Mouse (Mus musculus) embryo, embryonic 11.5 days (tissue): ENCODE measurements around the gene A030014E15Rik.
"Not testable (repeated sequence)": the region's sequence is repeated elsewhere in the genome, so short reads cannot be mapped to it uniquely, and the experiment has no call there.

ENCODE experiments used
- DNase-seq: peaks from one replicate; pipeline ENCODE4 v3.0.0-alpha.2; 2012; ENCODE audit warnings: low read depth, low spot score

A030014E15Rik gene

GRCm38 (mm10) chr1:82924650-82925049 is at the start of gene A030014E15Rik:
Gene A030014E15Rik (plus strand): TSS chr1:82924917.
- DNase-seq = no peak

GRCm38 (mm10) chr1:82879172-82879571 is 45.5 kb upstream of the A030014E15Rik start:
- no peak for DNase-seq

GRCm38 (mm10) chr1:82880196-82880595 is 44.5 kb upstream of the A030014E15Rik start:
- no peak for DNase-seq

- no peak for DNase-seq
Measured at GRCm38 (mm10) chr1:82893269-82893668, 31.4 kb upstream of the A030014E15Rik start.

- no peak for DNase-seq
Measured at GRCm38 (mm10) chr1:82900567-82900966, 24.1 kb upstream of the A030014E15Rik start.

GRCm38 (mm10) chr1:82901201-82901600 is 23.5 kb upstream of the A030014E15Rik start:
- no peak for DNase-seq

GRCm38 (mm10) chr1:82905886-82906285 is 18.8 kb upstream of the A030014E15Rik start:
- no peak for DNase-seq

GRCm38 (mm10) chr1:82913025-82913424 is 11.7 kb upstream of the A030014E15Rik start, which contains the start of gene A030005L19Rik:
Gene A030005L19Rik (plus strand): TSS chr1:82913325.
- DNase-seq = no peak

- DNase-seq = not testable (repeated sequence)
Measured at GRCm38 (mm10) chr1:82913434-82913833, 11.3 kb upstream of the A030014E15Rik start.

- not testable (repeated sequence) for DNase-seq
Measured at GRCm38 (mm10) chr1:82930558-82930957, 5.8 kb downstream of the A030014E15Rik start.

- not testable (repeated sequence) for DNase-seq
Measured at GRCm38 (mm10) chr1:82931326-82931725, 6.6 kb downstream of the A030014E15Rik start, which contains the start of gene Gm6217. Gene Gm6217 (minus strand): TSS chr1:82931399.

- no peak for DNase-seq
Measured at GRCm38 (mm10) chr1:82938666-82939065, 13.9 kb downstream of the A030014E15Rik start.

GRCm38 (mm10) chr1:82942505-82942904 is 17.8 kb downstream of the A030014E15Rik start:
- DNase-seq = not testable (repeated sequence)

- DNase-seq = not testable (repeated sequence)
Measured at GRCm38 (mm10) chr1:82943295-82943694, 18.6 kb downstream of the A030014E15Rik start, which contains the start of gene A030003K21Rik. Gene A030003K21Rik (minus strand): TSS chr1:82943388.

- DNase-seq = not testable (repeated sequence)
Measured at GRCm38 (mm10) chr1:82946029-82946428, 21.3 kb downstream of the A030014E15Rik start.

- no peak for DNase-seq
Measured at GRCm38 (mm10) chr1:82948601-82949000, 23.9 kb downstream of the A030014E15Rik start.

GRCm38 (mm10) chr1:82955913-82956312 is 31.2 kb downstream of the A030014E15Rik start, which contains the start of gene Gm7544:
Gene Gm7544 (minus strand): TSS chr1:82956013.
- DNase-seq = not testable (repeated sequence)

GRCm38 (mm10) chr1:82959870-82960385 is 35.2 kb downstream of the A030014E15Rik start, which contains the start of gene Gm47955:
Gene Gm47955 (plus strand): TSS chr1:82960286.
- DNase-seq = no peak

- no peak for DNase-seq
Measured at GRCm38 (mm10) chr1:82966413-82966812, 41.7 kb downstream of the A030014E15Rik start.

- DNase-seq = no peak
Measured at GRCm38 (mm10) chr1:82972046-82972445, 47.3 kb downstream of the A030014E15Rik start.

- DNase-seq = no peak
Measured at GRCm38 (mm10) chr1:82973244-82973643, 48.5 kb downstream of the A030014E15Rik start.

- DNase-seq = no peak
Measured at GRCm38 (mm10) chr1:82973901-82974300, 49.2 kb downstream of the A030014E15Rik start.

- DNase-seq = no peak
Measured at GRCm38 (mm10) chr1:82974342-82974741, 49.6 kb downstream of the A030014E15Rik start.
